Mouse (Mus musculus): ENCODE measurements around the gene Atpaf2. TPM values are rescaled to one million over a fixed set of nuclear protein-coding genes. Genes with fewer than 3 reads are reported as not detected.
"Not testable (repeated sequence)": the region's sequence is repeated elsewhere in the genome, so short reads cannot be mapped to it uniquely, and the experiment has no call there.

Gene Atpaf2
- 10 to 100 TPM; 27.5 to 28.0 TPM for total RNA-seq (2021)
- long read RNA-seq, experiment 1, transcript Atpaf2-201 (8 exons, 1,813 nt), result major isoform, 33 of 41 reads
- long read RNA-seq, experiment 1, partial matches to known transcripts, result 0 of 41 reads
- long read RNA-seq, experiment 1, other reads (novel, unspliced or antisense), result 8 of 41 reads
- long read RNA-seq, experiment 2, transcript Atpaf2-201 (8 exons, 1,813 nt), result major isoform, 33 of 37 reads
- long read RNA-seq, experiment 2, partial matches to known transcripts, result 0 of 37 reads
- long read RNA-seq, experiment 2, other reads (novel, unspliced or antisense), result 4 of 37 reads

- DNase-seq (ENCODE audit: low spot score), result peak; percentile 12
Observed at GRCm38 (mm10) chr11:60417717-60418472, at the start of gene Atpaf2. Gene Atpaf2, minus strand, starts transcription at chr11:60418457.

- peak; percentile 18 for DNase-seq (ENCODE audit: low spot score)
Observed at GRCm38 (mm10) chr11:60465943-60466380, 47.7 kb upstream of the Atpaf2 start.

DNA sequence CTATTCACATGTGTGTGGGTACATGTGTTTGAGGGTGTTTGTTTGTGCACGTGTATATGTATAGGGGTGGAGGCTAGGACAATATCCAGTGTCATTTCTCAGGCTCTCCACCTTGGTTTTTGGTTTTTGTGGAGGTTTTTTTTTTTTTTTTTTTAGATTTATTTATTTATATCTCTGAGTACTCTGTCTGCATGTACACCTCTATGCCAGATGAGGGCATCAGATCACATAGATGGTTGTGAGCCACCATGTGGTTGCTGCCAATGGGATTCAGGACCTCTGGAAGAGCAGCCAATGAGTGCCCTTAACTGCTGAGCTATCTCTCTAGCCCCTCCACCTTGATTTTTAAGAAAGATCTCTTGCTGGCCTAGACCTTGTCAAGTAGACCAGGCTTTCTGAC, 39.7 kb upstream of the Atpaf2 start:
- DNase-seq (ENCODE audit: low spot score), result no peak

- DNase-seq (ENCODE audit: low spot score), result no peak
Observed at GRCm38 (mm10) chr11:60454745-60455087, 36.5 kb upstream of the Atpaf2 start.

DNA sequence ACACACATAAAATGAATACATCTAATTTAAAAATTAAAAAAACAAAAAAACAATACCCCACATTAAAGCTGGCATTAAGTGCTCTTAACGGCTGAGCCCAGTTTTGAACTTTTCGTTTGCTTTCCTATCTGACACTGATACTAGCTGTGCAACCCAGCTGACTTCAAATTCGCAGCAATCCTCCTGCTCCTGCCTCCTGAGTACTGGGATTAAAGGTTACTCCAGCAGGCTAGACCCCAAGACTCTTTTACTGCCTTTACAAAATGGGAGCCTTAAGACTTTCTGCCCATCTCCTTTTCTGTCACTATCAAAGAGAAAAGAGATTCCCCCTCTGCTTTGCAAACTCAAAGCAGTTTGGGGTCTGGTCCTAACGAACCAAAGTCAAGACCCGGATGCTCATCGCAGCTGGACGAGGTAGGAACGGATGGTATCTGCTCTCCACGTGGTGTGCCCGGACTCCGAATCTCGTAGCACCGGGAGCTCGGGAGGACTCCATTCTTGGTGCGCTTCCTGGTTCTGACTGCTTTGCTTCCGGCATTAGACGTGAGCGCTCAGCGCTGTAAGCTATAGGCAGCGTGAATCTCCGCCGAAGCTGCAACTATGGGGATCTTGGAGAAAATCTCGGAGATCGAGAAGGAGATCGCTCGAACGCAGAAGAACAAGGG, 36.0 kb upstream of the Atpaf2 start, which contains the start of gene Drg2:
TSS of gene Drg2 (plus strand) at position 512 of the 665 bp plus-strand sequence.
- peak; percentile 90 for DNase-seq (ENCODE audit: low spot score)

- no peak for DNase-seq (ENCODE audit: low spot score)
Observed at GRCm38 (mm10) chr11:60444007-60444406, 25.8 kb upstream of the Atpaf2 start.

- DNase-seq (ENCODE audit: low spot score), result no peak
Observed at GRCm38 (mm10) chr11:60442896-60443295, 24.6 kb upstream of the Atpaf2 start.

DNA sequence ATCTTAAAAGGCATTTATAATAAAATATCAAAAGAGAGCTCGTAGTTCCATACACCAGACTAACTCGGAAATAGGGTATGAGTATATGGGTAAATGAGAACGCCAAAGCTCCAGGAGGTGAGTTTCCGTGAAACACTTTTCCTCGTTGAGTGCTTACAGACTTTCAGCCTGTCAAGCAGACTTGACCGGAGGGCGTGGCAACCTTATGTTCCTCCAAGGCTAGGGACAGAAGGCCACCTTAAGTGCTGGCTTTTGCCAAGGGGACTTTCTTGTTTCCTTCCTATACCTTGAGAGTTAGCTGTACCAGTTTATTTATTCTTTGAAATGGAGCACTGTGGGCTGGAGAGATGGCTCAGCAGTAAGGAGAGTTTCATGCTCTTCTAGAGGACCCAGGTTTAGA, 21.9 kb upstream of the Atpaf2 start:
- DNase-seq (ENCODE audit: low spot score), result no peak

DNA sequence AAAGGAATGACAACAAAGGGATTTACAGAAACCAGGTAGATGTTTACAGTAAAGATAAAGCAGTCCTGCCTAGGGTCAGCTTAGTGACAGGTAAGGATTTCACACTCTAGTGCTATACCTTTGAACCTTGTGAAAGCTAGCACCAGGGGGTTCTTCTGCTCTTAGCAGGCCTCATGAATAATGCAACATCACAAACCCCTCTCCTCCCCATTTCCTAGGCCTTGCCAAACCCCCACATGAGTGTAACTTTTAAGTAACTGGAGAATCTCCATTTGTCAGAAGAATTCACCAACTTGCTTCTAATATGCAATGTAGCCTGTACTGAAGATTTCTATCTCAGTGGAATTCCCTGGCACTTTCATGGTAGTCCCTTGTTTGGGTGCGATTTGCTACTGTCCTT, 21.4 kb upstream of the Atpaf2 start:
- not testable (repeated sequence) for DNase-seq (ENCODE audit: low spot score)

GRCm38 (mm10) chr11:60436618-60437017, 18.4 kb upstream of the Atpaf2 start:
- no peak for DNase-seq (ENCODE audit: low spot score)

DNA sequence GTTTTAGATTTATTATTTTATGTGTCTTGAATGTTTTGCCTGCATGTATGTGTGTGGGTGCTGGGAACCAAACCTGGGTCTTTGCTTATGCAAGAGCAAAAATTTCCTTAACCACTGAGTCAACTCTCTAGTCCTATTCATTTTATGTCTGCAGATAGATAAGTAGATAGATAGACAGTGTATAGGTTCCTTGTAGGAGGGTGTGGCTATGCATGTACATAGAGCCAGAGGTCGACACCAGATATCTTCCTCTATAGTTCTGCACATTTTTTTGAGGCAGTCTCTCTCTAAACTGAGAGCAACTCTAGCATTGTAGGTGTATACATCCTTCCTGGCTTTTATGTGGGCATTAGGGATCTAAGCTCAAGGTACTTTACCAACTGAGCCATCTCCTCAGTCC, 16.9 kb upstream of the Atpaf2 start:
- no peak for DNase-seq (ENCODE audit: low spot score)

DNA sequence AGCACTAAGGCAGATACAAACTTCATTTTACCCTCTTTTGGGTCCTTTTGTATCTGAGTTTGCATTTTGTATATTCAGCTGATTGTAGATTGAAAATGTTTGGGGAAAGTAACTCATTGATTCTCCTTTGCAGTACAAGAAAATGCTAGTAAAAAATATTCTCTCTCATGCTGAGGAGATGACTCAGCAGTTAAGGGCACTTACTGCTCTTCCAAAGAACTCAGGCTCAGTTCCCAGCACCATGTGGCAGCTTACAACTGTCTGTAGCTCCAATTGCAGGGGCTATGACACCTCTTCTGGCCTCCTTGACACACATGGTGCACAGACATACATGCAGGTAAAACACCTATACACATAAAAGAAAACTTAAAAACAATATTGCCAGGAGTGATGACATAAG, 15.2 kb upstream of the Atpaf2 start:
- no peak for DNase-seq (ENCODE audit: low spot score)

GRCm38 (mm10) chr11:60427628-60428027, 9.4 kb upstream of the Atpaf2 start:
- DNase-seq (ENCODE audit: low spot score), result no peak

DNA sequence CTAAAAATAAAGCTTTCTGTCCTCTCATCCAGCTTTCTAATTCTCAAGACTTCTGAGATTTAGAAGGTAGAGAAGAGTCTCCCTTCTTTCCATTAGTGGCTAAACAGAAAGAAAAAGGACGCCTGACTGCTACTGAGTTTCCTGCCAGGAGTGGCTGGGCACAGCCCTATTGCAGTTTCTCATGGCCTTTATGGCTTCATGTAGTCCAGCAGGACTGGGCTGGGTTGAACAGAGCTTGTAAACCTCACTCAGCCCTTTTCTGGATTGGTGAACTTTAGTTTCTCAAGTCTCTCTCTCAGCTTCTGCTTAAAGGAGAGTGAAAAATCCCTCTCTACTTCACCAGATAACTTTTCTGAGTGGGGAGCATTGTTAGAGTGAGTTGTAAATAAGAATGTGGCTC, 8.2 kb upstream of the Atpaf2 start:
- DNase-seq (ENCODE audit: low spot score), result no peak

GRCm38 (mm10) chr11:60423006-60423405, 4.7 kb upstream of the Atpaf2 start:
- DNase-seq (ENCODE audit: low spot score), result no peak

DNA sequence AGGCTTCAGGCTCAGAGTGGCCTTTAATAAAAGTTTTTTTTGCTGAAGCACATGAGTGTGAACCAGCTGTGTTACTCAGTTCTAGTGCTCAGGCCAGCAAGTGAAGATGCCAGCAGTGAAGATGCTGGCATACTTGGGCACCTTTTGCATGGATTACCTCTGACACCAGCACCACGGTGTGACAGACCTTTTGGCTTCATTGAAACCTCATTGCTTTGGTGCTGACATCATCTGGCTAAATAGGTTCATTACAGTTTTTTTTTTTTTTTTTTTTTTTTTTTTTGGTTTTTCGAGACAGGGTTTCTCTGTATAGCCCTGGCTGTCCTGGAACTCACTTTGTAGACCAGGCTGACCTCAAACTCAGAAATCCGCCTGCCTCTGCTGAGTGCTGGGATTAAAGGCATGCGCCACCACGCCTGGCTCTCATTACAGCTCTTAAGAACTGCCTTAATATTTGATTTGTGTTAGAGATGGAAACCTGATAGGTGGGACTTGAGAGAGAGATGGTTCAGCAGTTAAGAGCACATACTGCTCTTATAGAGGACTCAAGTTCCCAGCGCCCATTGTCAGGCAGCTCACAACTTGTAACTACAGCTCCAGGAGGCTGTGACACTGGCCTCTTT, 3.9 kb upstream of the Atpaf2 start:
- no peak for DNase-seq (ENCODE audit: low spot score)

GRCm38 (mm10) chr11:60418473-60418803, 181 bp upstream of the Atpaf2 start:
- DNase-seq (ENCODE audit: low spot score), result no peak

GRCm38 (mm10) chr11:60416963-60417716, 1.1 kb downstream of the Atpaf2 start, which contains the start of gene Gid4:
Gene Gid4, plus strand, starts transcription at chr11:60417145.
- peak; percentile 99 for DNase-seq (ENCODE audit: low spot score)

- no peak for DNase-seq (ENCODE audit: low spot score)
Observed at GRCm38 (mm10) chr11:60416590-60416962, 1.7 kb downstream of the Atpaf2 start.

DNA sequence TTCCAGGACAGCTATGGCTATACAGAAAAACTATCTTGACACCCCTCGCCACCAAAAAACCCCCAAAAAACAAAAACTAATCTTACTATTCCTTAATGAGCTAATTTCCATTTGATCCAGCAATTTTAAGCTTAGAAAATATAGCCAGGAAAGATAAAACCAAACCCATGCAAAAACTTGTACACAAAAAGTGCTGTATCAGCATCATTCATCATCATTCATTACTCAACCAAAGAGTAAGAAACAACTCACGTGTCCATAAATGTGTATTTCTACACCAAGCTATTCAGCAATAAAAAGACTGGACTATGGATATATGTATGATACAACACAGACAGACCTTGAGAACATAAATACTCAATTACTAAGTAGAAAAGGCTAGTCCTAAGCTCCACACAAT, 5.3 kb downstream of the Atpaf2 start:
- no peak for DNase-seq (ENCODE audit: low spot score)

DNA sequence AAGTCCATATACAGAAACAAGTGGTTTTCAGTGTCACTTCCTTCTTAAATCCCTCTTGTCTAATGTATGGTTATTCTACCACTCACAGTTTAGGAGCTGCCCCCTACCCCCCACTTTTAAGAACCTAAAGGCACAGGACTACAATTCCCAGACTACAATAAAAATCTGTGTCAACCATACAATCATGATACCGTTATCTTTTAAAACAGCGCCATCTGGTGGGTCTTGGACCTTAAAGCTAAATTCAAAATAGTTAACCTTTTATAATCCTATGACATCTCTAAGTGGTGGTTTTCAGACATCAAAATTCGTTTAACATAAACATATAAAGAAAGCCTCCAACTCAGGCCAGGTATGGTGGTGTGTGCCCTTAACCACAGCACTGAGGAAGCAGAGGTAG, 6.1 kb downstream of the Atpaf2 start:
- DNase-seq (ENCODE audit: low spot score), result peak; percentile 82

All from gastrocnemius, adult 18-20 months (tissue).